Comparison of ENCODE assay signal across 10 mouse cellular contexts in genomic region chr2:134642377-134642776, GRCm38 (mm10). TPM values are rescaled to one million over a fixed set of nuclear protein-coding genes. Genes with fewer than 3 reads are reported as not detected.
DNase-seq lines count a peak whose midpoint lies in the region; ATAC-seq lines count a peak whose summit lies in the region.
"Had no signal": no experiment of that assay in that cellular context is flagged by ENCODE, and none has a peak within 500 bp of the region (broad histone marks: within the 10 kb centered on the region; RNA-seq: fewer than 3 reads in every experiment).

No protein-coding gene starts in this region.

- no peak overlapping the region for H3K27ac ChIP-seq in embryonic facial prominence, embryonic 14.5 days (replicated peaks; ENCODE audit: low read depth, low read length)
- H3K27ac ChIP-seq in embryonic facial prominence, embryonic 10.5 days (replicated peaks) = no peak overlapping the region
- H3K27ac ChIP-seq in liver, embryonic 15.5 days (replicated peaks) = 0 out of 2 replicates have a peak overlapping the region, but pooled peaks have one; percentile 11

- peak overlapping the region; percentile 56; the same call in 1 of the 2 replicates for H3K4me2 ChIP-seq in embryonic facial prominence, embryonic 14.5 days (ENCODE audit: low read depth, low read length)
- H3K4me2 ChIP-seq in liver, embryonic 15.5 days = peak overlapping the region; percentile 91

- H3K9me3 ChIP-seq in embryonic facial prominence, embryonic 14.5 days (ENCODE audit: control insufficient read depth, low read length) = no peaks in the 10 kb centered on the region
- H3K9me3 ChIP-seq in embryonic facial prominence, embryonic 10.5 days = no peaks in the 10 kb centered on the region
- H3K9me3 ChIP-seq in megakaryocyte, embryonic 14.5 days = no peaks in the 10 kb centered on the region
- H3K9me3 ChIP-seq in liver, embryonic 15.5 days (replicated peaks) = no peaks in the 10 kb centered on the region

- DNase-seq in embryonic facial prominence, embryonic 14.5 days (ENCODE audit: low spot score) = no peak
- DNase-seq in embryonic facial prominence, embryonic 10.5 days (ENCODE audit: low spot score) = no peak
- no peak for DNase-seq in gastrocnemius, postnatal 10 days
- DNase-seq in right cerebral cortex, adult 2 months (ENCODE audit: low spot score in 2 of 2) = no peak
- DNase-seq in frontal cortex, postnatal 14 days (ENCODE audit: low spot score in 2 of 2) = no peak
- DNase-seq: kidney, adult 2 months; lung, postnatal 4 days had no signal

- H3K4me3 ChIP-seq in embryonic facial prominence, embryonic 14.5 days (ENCODE audit: low read depth, low read length) = no peak overlapping the region
- no peak overlapping the region for H3K4me3 ChIP-seq in embryonic facial prominence, embryonic 10.5 days
- H3K4me3 ChIP-seq in megakaryocyte, embryonic 14.5 days (replicated peaks) = peak overlapping the region; percentile 64
- peak overlapping the region; percentile 82 for H3K4me3 ChIP-seq in liver, embryonic 15.5 days (replicated peaks)

- H3K36me3 ChIP-seq in embryonic facial prominence, embryonic 14.5 days (ENCODE audit: control insufficient read depth, insufficient read depth, low read length) = no peaks in the 10 kb centered on the region
- H3K36me3 ChIP-seq in embryonic facial prominence, embryonic 10.5 days (replicated peaks) = no peaks in the 10 kb centered on the region; the same call in 1 of the 2 replicates
- H3K36me3 ChIP-seq in megakaryocyte, embryonic 14.5 days (replicated peaks; ENCODE audit: low read length) = peaks cover 16% of the 10 kb centered on the region
- H3K36me3 ChIP-seq in liver, embryonic 15.5 days (replicated peaks) = peaks cover 10% of the 10 kb centered on the region

- peaks cover 4% of the 10 kb centered on the region; the same call in 1 of the 2 replicates for H3K4me1 ChIP-seq in embryonic facial prominence, embryonic 14.5 days (ENCODE audit: control insufficient read depth, insufficient read depth, low read length)
- H3K4me1 ChIP-seq in embryonic facial prominence, embryonic 10.5 days = peaks cover 28% of the 10 kb centered on the region
- peaks cover 58% of the 10 kb centered on the region for H3K4me1 ChIP-seq in megakaryocyte, embryonic 14.5 days
- peaks cover 33% of the 10 kb centered on the region for H3K4me1 ChIP-seq in liver, embryonic 15.5 days (replicated peaks)

- H3K9ac ChIP-seq in embryonic facial prominence, embryonic 14.5 days (ENCODE audit: low read depth, low read length) = no peak overlapping the region
- H3K9ac ChIP-seq in liver, embryonic 15.5 days = no peak overlapping the region

- H3K27me3 ChIP-seq in embryonic facial prominence, embryonic 14.5 days (replicated peaks; ENCODE audit: control insufficient read depth, insufficient read depth, low read length) = no peaks in the 10 kb centered on the region
- no peaks in the 10 kb centered on the region for H3K27me3 ChIP-seq in embryonic facial prominence, embryonic 10.5 days (replicated peaks; ENCODE audit: low read depth, poor library complexity, severe bottlenecking)
- H3K27me3 ChIP-seq in megakaryocyte, embryonic 14.5 days (replicated peaks) = no peaks in the 10 kb centered on the region
- H3K27me3 ChIP-seq in liver, embryonic 15.5 days = no peaks in the 10 kb centered on the region

- ATAC-seq in embryonic facial prominence, embryonic 14.5 days (ENCODE audit: low read depth) = no peak
- ATAC-seq in megakaryocyte, adult 5-6 weeks (ENCODE audit: poor library complexity, severe bottlenecking) = no peak
- ATAC-seq in liver, embryonic 15.5 days (ENCODE audit: insufficient read depth) = no peak

RNA-seq across cellular contexts. Expression of gene Tmx4, which starts 1.6 kb away (rescaled TPM):
- polyA plus RNA-seq in embryonic facial prominence, embryonic 14.5 days (2014; fragmentation: Nextera tagmentation; extraction: Ambion mirVana) = 22.0 and 22.4 TPM in 2 replicates
- polyA plus RNA-seq in embryonic facial prominence, embryonic 10.5 days (2016; fragmentation: Nextera tagmentation; extraction: Ambion mirVana) = 23.3 and 23.9 TPM in 2 replicates
- 1.5 and 6.5 TPM in 2 replicates for polyA plus RNA-seq in megakaryocyte, embryonic 14.5 days (2012; ENCODE audit: insufficient read depth, low replicate concordance)
- total RNA-seq in megakaryocyte, adult 5-6 weeks (2015) = 34.7 and 41.9 TPM in 2 replicates
- total RNA-seq in megakaryocyte, adult 5-6 weeks (2017) = 50.3 and 56.3 TPM in 2 replicates
- 10.0 and 10.3 TPM in 2 replicates for polyA plus RNA-seq in liver, embryonic 15.5 days (2015; fragmentation: Nextera tagmentation; extraction: Ambion mirVana)
- 10 to 100 TPM; 12.8 to 14.9 TPM for total RNA-seq in gastrocnemius, postnatal 10 days (2021)

Comparison
In these comparisons a context has a peak if more than half of its experiments do, and no peak if none do; other contexts are left out.
1. H3K4me3 ChIP-seq: peak in megakaryocyte, embryonic 14.5 days (single experiment) and liver, embryonic 15.5 days (single experiment); none in embryonic facial prominence, embryonic 14.5 days (single experiment) and embryonic facial prominence, embryonic 10.5 days (single experiment).